15 mouse cellular contexts compared by ENCODE assay signal in genomic region chr17:86317197-86317596, GRCm38 (mm10).
"Had no signal": no experiment of that assay in that cellular context is flagged by ENCODE, and none has a peak within 500 bp of the region (broad histone marks: within the 10 kb centered on the region; RNA-seq: fewer than 3 reads in every experiment).

No protein-coding gene starts in this region.

- ATAC-seq: liver, embryonic 12.5 days had no signal

- H3K4me1 ChIP-seq: limb, embryonic 13.5 days had no signal

- H3K27ac ChIP-seq: limb, embryonic 13.5 days; liver, embryonic 12.5 days; liver, embryonic 15.5 days had no signal

- H3K4me3 ChIP-seq: limb, embryonic 13.5 days; liver, embryonic 12.5 days; liver, embryonic 15.5 days had no signal

- DNase-seq: kidney, adult 2 months; kidney, postnatal 14 days; layer of hippocampus, postnatal 36 days; left cerebral cortex, postnatal 4 days; liver; lung, adult 2 months; lung, postnatal 14 days; lung, postnatal 4 days; midbrain, embryonic 14.5 days; thymus, adult 18-20 months; thymus, postnatal 36 days had no signal

- H3K4me2 ChIP-seq: limb, embryonic 13.5 days; liver, embryonic 12.5 days; liver, embryonic 15.5 days; midbrain, embryonic 11.5 days had no signal

- H3K36me3 ChIP-seq: limb, embryonic 13.5 days; liver, embryonic 12.5 days; liver, embryonic 15.5 days had no signal

- H3K9ac ChIP-seq: limb, embryonic 13.5 days; liver, embryonic 12.5 days; liver, embryonic 15.5 days had no signal

- H3K27me3 ChIP-seq: limb, embryonic 13.5 days; liver, embryonic 12.5 days; liver, embryonic 15.5 days had no signal

- H3K9me3 ChIP-seq: liver, embryonic 12.5 days; liver, embryonic 15.5 days had no signal
